Mouse (Mus musculus) gastrocnemius, postnatal 10 days (tissue): ENCODE results near the gene Gdpd4. TPM values are rescaled to one million over a fixed set of nuclear protein-coding genes. Genes with fewer than 3 reads are reported as not detected.

Experiments
- DNase-seq: peaks from one replicate; pipeline ENCODE4 v3.0.0; 2021; ENCODE audit warnings: mixed read lengths
- total RNA-seq, 2 experiments: library from RNA; stranded (reverse); gene quantifications; 2 replicates each; pipeline ENCODE4 v1.2.3; 2021

The Gdpd4 gene
- total RNA-seq, 2 experiments from 2014 or later: 0.11 to 0.12 TPM

GRCm38 (mm10) chr7:98085314-98085713, 165.6 kb downstream of the Gdpd4 start:
- DNase-seq: no peak

- DNase-seq: no peak
Observed at GRCm38 (mm10) chr7:98086346-98086745, 166.6 kb downstream of the Gdpd4 start.

DNA sequence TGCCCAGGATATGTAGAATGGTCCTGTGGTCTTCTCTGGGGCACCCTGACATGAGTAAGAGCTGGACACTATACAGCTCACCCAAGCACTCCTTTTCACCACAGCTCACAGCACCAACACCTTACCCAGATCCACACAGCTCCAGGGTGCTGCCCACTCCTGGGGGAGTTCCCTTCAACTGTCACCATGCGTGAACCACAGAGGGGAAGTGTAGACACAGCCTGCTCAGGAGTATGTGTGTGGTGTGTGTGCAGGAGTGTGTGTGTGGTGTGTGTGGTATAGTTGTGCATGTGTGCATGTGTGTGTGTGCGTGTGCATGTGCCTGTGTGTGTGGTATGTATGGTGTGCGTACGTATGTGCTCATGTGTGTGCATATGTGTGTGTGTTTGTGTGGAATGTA, 176.1 kb downstream of the Gdpd4 start:
- DNase-seq: no peak

DNA sequence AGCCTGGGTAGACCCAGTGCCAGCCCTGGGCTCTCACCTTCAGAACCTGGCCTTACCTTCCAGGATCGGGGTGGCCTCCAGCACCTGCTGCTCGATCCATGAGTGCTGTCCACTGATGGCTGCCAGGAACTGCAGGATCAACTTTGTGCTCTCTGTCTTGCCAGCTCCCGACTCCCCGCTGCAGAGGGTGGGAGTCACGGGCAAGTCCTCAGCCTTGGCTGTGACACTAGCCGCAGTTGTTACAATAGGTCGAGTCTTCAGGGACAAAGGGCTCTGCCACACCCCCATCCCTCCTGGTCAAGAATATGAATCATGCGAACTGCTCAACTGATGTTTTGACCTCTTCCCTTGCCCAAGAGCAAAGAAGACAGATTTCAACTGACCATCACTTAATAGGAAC, 177.8 kb downstream of the Gdpd4 start:
- DNase-seq: no peak

Other genes with a start within 250 kb of the Gdpd4 start
- 10 to 100 TPM; 43.3 to 46.5 TPM for gene Clns1a, start 223.3 kb upstream of the Gdpd4 start, total RNA-seq
- 1 to 10 TPM; 2.0 to 2.7 TPM for gene Aqp11, start 181.7 kb upstream of the Gdpd4 start, total RNA-seq
- gene Pak1, start 131.4 kb upstream of the Gdpd4 start, total RNA-seq: 100 to 1,000 TPM; 160 to 188 TPM
- gene Myo7a, start 199.6 kb downstream of the Gdpd4 start, total RNA-seq: 1 to 10 TPM; 7.0 TPM
- under 1 TPM; 0.21 to 0.27 TPM for gene Omp, start 225.5 kb downstream of the Gdpd4 start, total RNA-seq